Mouse (Mus musculus) cerebellum, postnatal 25 days (tissue): ENCODE results near the gene Babam2.

Experiments
- DNase-seq, 2 experiments: peaks; one replicate each; pipeline ENCODE4 v3.0.0; 2021; ENCODE audit warnings: mixed read lengths in 2 of 2

The Babam2 gene

GRCm38 (mm10) chr5:31888341-31888740, 190.9 kb downstream of the Babam2 start:
- DNase-seq = no peak

DNA sequence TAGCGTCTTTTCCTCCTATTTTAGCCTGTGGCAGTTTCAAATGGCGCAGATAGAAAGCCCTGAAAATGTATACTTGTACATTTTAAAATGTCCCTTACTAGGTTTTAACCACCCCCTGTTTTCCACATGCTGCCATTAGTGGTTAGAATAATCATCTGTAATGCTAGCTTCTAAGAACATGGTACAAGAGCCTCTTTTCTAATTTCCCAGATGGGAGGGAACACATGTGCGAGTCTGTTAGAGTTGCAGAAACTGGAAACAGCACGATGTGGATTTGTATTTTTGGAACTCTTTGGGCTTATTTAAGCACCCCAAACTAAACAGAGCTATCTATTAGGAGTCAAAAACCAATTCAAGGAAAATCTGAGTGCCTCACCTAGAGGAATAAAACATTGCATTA, 195.1 kb downstream of the Babam2 start:
- DNase-seq = no peak

DNA sequence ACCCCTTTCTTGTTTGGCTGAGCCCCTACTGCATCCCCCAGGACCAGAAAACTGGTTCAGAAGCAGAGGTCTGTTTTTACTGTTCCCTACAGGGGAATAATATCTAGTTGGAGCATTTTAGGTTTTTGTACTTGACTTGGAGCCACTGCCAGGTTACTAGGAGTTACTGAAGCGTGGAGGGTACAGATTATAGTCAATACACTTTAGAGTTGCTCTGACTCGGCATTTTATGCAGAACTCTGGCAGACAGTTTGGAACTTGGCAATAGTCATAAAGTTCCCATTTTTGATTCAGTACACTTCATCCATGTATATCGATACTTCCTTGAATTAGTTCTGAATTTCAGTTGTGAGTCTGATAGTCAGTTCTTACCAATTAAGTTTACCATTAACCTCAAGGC, 202.4 kb downstream of the Babam2 start:
- no peak for DNase-seq

- DNase-seq = no peak
Measured at GRCm38 (mm10) chr5:31902144-31902543, 204.7 kb downstream of the Babam2 start.

GRCm38 (mm10) chr5:31902891-31903290, 205.4 kb downstream of the Babam2 start:
- DNase-seq = no peak

GRCm38 (mm10) chr5:31904968-31905683, 207.6 kb downstream of the Babam2 start:
- DNase-seq = no peak

DNA sequence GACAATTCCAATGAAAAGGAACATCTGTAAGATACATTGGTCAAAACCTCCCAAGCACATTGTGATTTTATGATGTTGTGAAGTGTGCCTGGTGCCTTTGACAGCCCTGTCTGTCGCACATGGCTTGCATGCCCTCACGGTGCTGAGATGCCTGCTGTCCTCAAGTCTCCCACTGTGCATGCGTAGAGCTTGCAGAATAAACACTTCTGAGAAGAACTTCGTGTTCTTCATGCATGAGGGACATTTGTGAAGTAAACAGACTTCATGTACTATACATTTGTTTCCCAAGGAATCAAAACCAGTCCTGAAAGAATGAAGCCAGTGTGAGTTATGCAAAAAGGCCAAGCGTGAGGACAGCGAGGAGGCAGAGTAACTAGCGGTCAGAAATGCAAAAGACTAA, 208.3 kb downstream of the Babam2 start:
- DNase-seq = no peak

- no peak for DNase-seq
Measured at GRCm38 (mm10) chr5:31906286-31906951, 208.9 kb downstream of the Babam2 start.

DNA sequence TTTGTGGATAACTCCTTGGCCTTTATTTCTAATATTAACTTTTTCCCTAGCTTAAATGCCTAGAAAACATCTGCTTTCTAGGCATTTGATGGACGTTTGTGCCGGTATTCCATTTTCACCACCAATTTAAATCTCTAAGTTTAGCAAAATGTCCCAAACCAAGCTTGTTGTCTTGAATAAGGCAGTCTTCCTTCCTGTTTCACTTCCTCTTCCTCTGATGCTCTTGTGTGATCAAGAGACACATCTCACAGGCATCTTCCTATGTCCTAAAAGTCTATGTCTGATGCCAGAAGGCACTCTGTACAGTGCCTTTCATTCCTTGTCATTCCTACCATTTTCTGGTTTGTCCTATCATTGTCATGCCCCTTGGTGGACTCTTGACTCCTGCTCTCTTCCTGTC, 210.5 kb downstream of the Babam2 start:
- no peak for DNase-seq

DNA sequence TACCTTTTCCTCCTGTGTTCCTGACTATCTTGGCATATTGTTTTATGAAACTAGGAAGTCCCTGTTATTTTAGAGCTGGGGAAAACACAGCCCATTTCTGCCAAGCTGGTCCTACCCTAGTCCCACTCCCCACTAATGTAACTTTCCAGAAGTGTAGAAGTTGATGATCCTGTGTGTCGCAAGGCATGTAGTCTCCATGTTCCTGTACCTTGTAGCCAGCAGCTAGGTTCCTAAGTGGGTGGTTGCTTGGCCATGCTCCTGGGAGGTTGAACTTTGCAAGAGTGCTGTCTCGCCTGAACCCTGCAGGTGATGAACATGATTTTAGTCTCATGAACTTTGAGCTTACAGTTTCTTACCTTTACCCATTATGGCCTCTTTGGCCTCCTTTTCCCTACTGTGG, 211.3 kb downstream of the Babam2 start:
- DNase-seq = no peak

- DNase-seq = no peak
Measured at GRCm38 (mm10) chr5:31916241-31916640, 218.8 kb downstream of the Babam2 start.

GRCm38 (mm10) chr5:31918566-31918965, 221.1 kb downstream of the Babam2 start:
- no peak for DNase-seq

GRCm38 (mm10) chr5:31920129-31920528, 222.6 kb downstream of the Babam2 start:
- DNase-seq = no peak

GRCm38 (mm10) chr5:31920890-31921289, 223.4 kb downstream of the Babam2 start:
- DNase-seq = no peak

DNA sequence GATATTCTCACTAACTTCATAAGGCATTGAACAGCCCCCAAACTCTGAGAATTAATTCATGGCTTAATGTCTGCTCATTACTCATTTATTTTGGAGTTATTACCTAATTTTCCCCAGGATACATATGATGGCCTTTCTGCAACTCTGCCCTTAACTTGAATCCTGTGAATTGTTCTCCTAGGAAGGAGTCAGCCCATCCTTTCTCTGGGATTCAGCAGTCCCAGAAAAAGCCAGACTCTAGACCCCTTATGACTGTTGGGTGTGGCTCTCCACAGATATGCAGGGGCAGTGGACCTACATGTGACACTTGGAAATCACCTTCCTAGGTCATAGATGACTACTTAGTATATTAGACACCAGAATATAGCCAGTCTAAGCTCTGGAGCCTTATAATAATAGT, 226.6 kb downstream of the Babam2 start:
- no peak for DNase-seq

DNA sequence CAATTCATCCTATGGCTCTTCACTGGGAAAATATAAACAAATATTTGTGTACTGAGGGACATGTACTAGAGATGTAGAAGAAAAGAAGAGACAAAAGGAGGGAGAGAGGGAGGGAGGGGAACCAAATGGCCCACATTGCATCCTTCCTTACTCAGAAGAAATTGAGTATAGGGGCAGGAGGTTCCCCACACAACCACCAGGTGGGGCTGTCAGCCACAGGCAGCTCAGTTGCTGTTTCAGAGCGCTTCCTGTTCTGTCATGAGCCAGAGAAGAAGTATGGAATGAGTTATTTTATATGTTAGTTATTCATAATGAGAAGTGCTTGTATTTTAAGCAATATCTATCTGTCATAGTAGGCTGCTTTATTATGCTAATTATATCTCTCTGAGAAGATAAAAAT, 229.1 kb downstream of the Babam2 start:
- DNase-seq = peak in 1 of 2 experiments; percentile 33

- no peak for DNase-seq
Measured at GRCm38 (mm10) chr5:31929007-31929406, 231.5 kb downstream of the Babam2 start.

DNA sequence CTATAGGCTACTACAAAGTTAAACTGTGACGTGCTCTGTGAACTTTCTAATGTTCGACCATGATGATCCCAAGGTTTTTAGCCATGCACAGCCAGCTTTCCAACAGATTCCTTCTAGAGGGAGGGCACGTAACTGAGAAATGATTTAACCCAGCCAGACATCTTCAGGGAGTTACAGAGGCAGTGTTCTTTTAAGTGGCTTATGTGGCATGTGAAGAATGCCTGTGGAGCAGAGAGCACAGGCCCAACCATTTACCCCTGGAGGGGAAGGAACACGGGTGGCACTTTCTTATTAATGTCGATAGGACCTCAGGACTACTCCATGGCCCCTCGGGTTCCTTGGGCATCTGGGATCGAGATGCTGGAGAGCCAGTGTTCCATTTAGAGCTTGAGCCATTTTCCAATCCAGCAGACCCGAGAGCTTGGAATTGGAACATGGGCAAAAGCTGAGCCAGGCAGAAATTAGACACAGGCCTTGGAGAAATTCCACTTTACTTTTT, 233.7 kb downstream of the Babam2 start:
- no peak for DNase-seq

DNA sequence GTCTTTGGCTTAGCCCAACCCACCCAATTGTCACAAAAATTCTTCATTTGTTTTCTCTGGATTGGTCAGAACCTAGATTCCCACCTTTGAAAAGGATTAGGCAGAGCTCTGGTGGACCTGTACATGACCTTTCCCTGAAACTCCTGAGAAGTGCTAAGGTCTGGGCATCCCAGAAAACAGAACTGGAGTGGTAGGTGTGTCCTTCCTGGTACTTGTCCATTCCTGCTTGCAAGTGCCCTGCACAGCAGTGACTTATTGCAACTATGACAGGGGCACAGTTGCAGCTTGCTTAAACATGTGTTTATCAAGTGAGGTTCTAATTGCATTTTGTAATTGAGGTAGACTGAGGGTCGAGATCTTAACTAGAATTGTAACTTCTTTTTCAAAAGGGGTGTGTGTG, 234.2 kb downstream of the Babam2 start:
- DNase-seq = no peak

GRCm38 (mm10) chr5:31933296-31933695, 235.8 kb downstream of the Babam2 start:
- DNase-seq = peak in 1 of 2 experiments; percentile 26

DNA sequence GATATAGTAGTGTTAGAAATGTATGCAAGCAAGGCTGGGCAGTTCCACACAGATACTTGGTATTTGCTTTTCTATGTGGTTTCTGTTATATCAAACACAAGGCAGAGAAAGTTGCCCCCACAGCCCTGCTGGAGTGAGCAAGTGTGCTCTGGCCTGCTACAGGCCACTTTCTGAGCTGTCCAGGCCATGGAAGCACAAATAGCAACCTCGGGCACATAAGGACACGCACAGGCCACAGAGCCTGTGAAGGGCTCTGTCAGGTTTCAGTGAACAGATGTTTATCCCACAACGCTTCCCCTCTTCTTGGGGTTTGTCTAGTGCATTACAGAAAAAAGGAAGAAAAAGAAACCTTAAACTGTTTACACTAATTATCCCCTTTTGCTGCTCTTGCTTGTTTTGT, 236.9 kb downstream of the Babam2 start:
- no peak for DNase-seq

DNA sequence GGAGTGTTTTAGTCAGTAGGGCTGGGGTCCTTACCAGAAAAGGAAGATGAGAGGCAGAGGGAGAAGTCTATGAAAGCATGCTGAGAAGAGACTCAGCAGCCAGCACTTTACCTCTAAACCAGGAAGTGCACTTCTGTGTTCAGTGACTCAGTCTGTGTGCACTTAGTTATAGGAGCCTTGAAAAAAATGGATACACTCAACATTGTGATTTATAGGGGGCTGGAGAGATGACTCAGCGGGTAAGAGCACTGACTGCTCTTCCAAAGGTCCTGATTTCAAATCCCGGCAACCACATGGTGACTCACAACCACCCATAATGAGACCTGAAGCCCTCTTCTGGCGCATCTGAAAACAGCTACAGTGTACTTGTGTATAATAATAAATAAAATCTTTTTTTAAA, 238.5 kb downstream of the Babam2 start:
- DNase-seq = no peak

GRCm38 (mm10) chr5:31936523-31936922, 239.0 kb downstream of the Babam2 start:
- no peak for DNase-seq

GRCm38 (mm10) chr5:31940876-31941275, 243.4 kb downstream of the Babam2 start:
- DNase-seq = no peak

DNA sequence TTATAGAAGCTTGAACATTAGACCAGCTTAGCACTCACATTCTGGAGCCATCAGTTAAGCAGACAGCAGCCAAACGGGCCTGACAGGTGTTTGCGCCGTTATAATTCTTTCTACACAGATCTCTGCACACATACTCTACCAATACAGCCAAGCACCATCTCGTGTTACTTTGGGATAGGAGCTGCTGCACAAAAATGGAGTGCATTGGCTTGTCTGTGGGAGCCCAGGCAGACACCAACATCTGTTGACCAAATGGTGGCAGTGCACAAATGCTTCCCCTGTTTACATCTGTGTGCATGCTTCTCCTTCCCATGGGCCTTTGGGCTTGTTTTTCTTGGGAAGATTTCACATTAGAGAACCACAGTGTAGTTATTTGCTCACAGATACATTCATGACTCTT, 249.7 kb downstream of the Babam2 start:
- no peak for DNase-seq
